Mouse (Mus musculus): ENCODE data around the gene Sugct.

Gene Sugct

GRCm38 (mm10) chr13:17297462-17298005 lies 397.8 kb downstream of the Sugct start:
- in situ Hi-C loops (cut with MboI; ENCODE audit: low sequenced_read_pairs), result no loop called here

- in situ Hi-C loops (cut with MboI; ENCODE audit: low sequenced_read_pairs), result no loop called here
These were observed 398.4 kb downstream of the Sugct start for GRCm38 (mm10) chr13:17296912-17297311.

DNA sequence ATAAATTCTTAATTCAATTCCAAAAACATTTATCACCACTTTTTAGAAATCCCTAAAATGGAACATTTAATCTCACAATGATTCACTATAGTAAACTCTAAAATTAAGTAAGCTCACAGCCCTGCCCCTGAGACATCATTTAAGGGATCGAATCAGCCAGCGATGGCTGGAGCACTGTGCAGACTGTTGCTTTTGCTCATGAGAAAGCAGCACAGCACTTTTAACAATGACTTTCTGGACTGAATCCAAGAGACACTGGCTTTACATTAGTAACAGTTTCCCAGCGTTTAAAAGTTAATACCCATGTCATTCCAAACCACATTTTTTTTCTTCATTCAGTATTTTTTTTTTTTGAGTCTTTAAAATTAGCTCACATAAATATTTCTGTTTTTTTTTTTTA lies 398.9 kb downstream of the Sugct start:
- in situ Hi-C loops (cut with MboI; ENCODE audit: low sequenced_read_pairs), result no loop called here

DNA sequence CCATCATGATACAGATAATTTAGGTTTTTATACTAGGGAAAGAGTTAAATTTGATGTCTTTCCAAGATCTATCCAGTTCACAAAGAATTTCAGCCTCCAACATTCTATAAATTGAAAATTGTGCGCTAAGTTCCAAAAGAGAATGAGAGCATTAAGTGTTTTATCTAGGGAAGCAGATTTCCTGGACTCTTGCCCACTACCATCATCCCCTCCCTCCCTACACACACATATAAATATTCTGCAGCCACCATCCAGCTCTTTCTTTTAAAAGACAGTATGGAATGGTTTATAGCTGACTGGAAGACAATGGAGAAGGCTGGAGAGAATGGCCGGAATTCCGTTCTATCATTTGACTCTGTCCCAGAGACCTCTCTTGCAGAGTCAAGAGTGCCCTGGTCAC lies 404.3 kb downstream of the Sugct start:
- in situ Hi-C loops (cut with MboI; ENCODE audit: low sequenced_read_pairs), result no loop called here

DNA sequence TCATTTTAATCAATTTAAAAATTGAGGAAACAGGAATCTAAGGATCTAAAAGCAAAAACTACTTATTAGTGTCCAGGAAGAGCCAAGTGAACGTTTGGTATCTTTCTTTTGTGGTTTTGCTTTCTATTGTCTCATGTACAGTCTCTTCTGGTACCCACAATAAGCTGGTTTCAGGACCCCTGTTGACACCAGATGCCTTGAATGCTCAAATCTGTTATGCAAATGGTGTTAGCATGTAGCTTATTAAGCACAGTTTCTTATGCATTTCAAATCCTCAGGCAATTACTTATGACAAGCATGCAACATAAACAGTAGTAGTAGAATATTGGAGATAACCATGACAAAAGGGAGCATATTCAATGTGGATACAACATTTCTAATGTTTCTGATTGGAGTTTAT lies 407.0 kb downstream of the Sugct start:
- in situ Hi-C loops (cut with MboI; ENCODE audit: low sequenced_read_pairs), result no loop called here

DNA sequence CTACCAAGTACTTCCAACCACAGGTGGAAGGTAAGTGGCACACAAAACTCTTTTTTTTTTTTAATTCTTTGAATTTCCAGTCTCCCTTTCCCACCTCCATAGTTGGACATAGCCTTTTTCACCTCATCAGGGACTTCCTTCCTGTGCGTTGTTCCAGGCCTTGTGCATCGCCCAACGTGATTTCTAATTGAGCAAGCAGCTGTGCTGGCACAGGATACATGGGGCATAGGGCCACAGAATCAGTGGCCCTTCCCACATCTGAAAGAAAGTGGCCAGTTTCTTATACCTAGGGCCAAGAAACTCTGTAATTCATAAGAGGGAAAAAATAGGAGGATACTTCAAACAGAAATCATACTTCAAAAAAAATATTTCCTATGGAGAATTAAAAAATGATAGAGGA lies 449.4 kb downstream of the Sugct start:
- in situ Hi-C loops (cut with MboI; ENCODE audit: low sequenced_read_pairs), result no loop called here

DNA sequence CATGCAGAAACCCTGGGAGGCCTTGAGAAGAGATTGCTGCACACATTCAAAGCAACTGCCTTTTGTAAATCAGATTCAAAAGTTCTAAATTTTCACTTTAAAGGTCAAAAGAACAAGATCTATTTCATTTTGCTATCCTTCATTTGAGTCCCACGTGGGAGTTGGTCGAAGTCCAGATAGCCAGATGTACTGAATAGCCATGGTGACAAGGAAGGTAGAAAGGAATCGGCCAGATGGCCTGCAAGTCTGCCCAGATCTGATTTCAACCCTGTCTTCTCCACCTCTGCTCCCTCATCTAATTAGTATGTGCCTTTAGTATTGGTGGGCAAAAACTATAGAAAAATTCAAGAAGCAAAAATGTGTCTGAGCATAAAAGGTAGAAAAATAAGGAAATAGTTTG lies 478.8 kb downstream of the Sugct start:
- in situ Hi-C loops (cut with MboI; ENCODE audit: low sequenced_read_pairs), result no loop called here

GRCm38 (mm10) chr13:17212681-17213080 lies 482.7 kb downstream of the Sugct start:
- in situ Hi-C loops (cut with MboI; ENCODE audit: low sequenced_read_pairs), result no loop called here

DNA sequence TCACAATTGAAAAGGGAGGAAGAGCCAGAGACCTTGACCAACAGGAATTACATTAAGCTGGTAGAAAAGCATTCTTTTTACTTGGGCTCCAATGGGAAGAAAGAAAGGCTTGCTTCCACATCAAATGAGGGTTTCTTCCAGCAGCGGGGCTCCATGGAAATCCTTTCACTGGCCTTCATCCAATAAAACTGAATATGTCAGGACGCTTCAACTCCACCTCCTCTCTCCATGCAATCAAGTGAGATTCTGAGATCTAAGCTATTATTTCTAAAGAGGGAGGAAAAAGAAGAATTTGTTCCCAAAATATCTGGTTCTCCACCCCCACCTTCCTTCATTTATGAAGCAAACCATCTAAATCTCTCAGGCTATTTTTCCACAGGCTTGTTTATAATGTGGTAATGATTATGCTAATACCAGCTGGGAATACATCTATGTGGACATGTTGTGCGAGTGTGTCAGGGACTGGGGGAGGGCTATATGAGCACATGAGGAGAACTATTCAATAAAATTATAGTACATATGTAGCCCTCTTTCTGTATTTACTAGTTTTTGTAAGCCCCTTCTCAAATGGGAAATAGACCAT lies 505.1 kb downstream of the Sugct start:
- in situ Hi-C loops (cut with MboI; ENCODE audit: low sequenced_read_pairs), result no loop called here

DNA sequence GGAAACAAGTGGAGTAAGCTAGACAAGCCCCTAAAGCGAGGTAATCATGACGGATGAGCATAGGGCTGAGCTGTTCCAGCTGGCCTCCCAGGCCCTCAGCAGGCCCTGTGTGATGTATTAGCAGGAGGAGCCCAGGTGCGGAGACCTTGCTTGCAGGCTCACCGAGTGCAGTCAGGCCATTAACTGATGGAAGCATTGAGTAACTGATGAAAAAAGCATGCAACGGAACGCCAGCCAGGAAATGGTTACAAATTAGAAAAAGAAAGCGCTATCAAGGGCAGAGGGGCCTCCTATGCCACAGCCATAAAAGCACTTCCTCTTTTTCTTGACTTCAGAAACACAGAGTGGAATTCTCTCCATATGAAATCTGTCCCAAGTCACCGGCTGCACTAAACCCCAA lies 510.1 kb downstream of the Sugct start:
- in situ Hi-C loops (cut with MboI; ENCODE audit: low sequenced_read_pairs), result no loop called here

DNA sequence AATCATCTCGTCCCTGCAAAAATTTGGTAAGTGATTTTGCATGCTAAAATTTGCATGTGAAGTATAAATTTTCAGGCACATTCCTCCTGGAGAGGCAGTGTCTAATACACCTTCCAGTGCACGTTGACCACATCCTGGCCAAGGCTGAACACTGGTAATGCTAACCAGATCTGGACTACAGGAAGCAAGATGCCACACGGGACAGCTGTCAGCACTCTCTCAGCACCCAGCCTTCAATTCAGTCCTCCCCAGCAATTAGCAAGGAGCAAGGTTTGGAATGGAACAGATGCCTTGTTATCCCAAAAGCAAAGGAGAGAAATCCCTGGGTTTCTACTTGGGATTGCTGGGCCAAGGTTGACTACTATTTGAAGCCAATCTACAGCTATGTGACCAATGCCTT lies 529.4 kb downstream of the Sugct start:
- in situ Hi-C loops (cut with MboI; ENCODE audit: low sequenced_read_pairs), result no loop called here

DNA sequence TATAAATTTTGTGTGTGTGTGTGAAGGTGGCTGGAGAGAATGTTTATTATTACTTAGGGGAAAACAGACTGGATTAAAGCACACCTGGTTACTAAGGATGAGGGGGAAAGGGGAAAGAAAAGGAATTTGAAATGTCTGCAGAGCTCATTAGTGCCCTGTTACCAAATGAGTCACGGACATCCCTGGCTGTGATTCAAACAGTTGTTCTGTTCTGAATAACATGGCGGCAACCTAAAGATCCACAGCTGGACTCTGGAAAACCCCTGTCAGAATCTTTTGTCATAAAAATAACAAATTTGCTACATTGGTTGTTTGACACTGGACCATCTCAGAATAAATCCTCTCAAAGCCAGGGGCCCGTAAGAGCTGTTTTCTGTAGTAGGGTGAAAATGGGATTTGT lies 530.6 kb downstream of the Sugct start:
- in situ Hi-C loops (cut with MboI; ENCODE audit: low sequenced_read_pairs), result no loop called here

DNA sequence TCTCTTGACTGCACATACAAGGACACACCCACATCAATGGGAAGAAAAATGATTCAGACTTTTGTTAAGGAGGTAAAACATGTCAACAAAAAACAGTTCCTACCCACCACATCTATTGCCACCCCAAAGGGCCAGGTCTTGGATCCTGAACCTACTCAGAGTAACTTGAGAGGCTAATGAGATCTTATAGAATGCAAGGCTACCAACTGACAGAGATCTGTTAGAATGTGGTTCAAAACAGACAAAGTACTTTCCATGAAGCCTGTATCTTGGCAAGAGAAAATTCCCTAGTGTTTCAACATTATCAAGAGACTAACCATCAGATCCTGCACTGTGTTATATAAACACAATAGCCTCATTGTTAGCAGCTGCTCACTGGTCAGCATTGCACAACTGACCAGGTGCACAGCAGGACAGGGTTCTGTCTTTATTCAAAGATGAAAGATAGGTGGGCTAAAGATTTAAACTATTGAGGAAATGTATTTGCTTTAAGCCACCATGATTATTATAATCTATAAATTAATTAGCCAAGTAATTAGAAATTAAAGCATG lies 548.8 kb downstream of the Sugct start:
- in situ Hi-C loops (cut with MboI; ENCODE audit: low sequenced_read_pairs), result no loop called here

- in situ Hi-C loops (cut with MboI; ENCODE audit: low sequenced_read_pairs), result no loop called here
These were observed 579.3 kb downstream of the Sugct start for GRCm38 (mm10) chr13:17116073-17116472.

DNA sequence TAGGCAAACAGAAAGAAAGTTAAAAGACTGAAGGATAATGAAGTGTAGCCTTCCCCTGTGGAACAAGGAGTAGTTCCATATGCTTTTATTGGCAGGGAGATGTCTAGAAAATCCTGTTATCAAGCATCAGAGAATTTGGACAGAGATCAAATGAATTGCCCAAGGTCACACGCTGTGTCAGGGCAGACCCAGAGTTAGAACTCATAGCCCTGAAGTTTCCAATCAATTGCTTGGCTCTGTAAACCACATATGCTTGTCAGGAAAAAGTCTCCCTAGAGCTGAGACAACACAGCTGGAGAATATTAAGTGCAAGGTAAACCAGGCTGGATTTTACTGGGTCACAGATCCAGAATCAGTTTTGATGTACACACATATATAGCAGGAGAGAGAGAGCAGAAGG lies 593.0 kb downstream of the Sugct start:
- in situ Hi-C loops (cut with MboI; ENCODE audit: low sequenced_read_pairs), result no loop called here

DNA sequence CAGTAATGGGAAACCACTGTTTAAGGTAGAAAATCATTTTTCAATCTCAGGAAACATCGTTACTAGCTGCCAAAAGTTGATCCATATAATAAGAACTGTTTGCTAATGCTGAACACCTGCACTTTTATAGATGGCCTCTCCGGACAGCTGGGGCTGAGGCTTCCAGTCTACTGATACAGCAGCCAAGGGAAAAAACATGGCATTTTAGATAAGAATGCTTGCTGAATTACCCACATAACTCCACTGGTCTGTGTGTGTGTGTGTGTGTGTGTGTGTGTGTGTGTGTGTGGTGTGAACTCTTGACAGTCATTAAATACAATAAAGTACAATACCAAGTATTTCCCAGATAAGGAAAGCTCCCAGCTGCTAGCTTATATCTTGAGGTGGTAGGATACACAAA lies 608.8 kb downstream of the Sugct start:
- in situ Hi-C loops (cut with MboI; ENCODE audit: low sequenced_read_pairs), result no loop called here

DNA sequence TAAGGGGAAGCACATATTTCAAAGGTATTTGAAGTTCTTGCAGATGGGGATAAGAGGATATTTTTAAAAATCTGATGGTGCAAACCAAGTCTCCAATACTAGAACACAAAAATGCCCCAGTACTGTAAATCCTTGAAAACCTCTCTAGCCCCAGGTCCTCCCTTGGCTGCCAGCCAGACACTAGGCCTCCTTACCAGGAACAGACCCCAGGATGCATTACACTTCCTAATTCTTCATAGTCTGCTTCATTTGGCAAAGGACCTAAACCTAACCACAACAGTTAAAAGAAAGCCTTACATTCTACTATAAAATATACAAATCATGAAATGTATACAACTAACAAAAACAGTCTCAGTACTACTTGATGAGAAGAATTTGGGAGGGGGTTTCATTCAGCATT lies 609.2 kb downstream of the Sugct start:
- in situ Hi-C loops (cut with MboI; ENCODE audit: low sequenced_read_pairs), result no loop called here

DNA sequence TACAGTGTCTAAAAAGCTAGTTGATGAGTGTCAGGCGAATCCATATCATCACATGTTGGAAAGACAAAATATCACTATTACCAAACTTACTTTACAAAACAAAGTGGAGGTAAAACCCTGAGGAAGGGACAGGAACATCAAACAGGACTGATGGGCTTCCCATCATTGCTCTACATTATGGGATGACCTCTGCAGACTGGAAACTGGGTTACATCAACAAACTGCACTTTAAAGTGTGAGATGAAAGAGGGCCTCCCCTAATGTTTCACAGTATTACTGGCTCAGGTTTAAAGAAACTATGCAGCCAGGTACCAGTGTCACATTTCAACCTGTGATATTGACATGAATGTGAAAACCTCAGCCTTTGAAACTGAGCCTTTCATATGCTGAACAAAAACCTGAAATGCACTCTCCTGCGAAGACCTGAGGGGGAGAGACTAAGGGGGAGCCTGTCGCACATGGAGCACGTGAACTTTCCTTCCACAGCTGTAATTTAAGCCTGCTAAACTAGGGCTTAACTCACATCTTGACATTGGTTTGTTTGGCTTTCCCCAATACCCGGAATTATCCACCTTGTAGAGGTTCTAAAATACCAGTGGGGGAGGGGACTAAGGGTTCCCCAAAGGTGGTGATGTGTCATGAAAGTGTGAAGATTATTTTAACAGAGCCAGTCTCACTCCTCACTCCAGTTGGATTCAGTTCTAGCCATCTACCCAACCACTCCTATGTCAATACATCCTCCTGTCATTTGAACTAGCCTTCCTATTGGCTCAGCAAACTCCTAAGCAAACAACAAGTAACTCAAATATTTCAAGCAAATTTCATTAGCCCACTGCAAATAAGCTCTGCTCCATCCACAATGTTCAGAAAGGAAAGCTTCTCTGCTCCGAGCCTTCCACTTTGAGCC lies 610.2 kb downstream of the Sugct start:
- in situ Hi-C loops (cut with MboI; ENCODE audit: low sequenced_read_pairs), result no loop called here

DNA sequence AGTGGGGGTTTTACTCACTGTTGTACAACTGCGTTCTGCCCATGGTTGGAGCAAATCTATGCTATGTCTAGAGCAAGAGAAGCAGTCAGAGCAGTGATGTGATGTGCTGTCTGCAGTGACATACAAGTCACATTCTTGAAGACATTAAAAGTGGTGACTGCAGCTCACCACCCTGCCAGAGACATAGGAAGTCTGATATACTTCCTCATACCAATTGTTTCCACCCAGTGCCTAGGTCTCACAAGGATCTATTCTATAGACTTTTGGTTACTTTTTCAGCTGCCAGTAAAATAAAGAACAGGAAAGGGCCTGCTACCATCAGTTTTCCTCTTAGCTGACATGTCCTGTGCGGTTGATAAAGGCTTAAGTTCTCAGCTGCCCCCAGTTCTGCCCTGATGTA lies 613.7 kb downstream of the Sugct start:
- in situ Hi-C loops (cut with MboI; ENCODE audit: low sequenced_read_pairs), result no loop called here

DNA sequence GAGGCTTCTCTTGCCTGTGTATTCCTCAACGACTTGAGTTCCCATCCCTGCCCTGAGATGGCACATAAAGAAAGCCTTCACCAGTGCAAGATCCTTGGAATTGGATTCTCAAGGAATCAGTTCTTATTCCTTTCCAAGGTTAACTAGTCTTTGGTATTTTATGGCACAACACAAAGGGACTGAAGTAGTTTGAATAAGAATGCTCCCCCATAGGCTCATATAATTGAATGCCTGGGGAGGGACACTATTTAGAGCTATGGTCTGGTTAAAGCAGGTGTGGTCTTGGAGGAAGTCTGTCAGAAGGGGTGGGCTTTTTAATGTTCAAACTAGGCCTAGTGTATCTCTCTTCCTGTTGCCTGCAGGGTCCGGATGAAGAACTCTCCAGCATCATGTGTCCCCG lies 629.8 kb downstream of the Sugct start:
- in situ Hi-C loops (cut with MboI; ENCODE audit: low sequenced_read_pairs), result no loop called here

- in situ Hi-C loops (cut with MboI; ENCODE audit: low sequenced_read_pairs), result no loop called here
These were observed 638.7 kb downstream of the Sugct start for GRCm38 (mm10) chr13:17056650-17057049.
